Mouse (Mus musculus) activated CD4-positive, CD25-positive, alpha-beta regulatory T cell (primary cell): ENCODE results near the gene Rabepk. TPM values are rescaled to one million over a fixed set of nuclear protein-coding genes. Genes with fewer than 3 reads are reported as not detected.

Experiments used
- polyA plus RNA-seq, 2 experiments: library from polyadenylated mRNA; unstranded; fragments of 100-300 nt; shearing (Covaris generic); gene quantifications; one replicate each; pipeline ENCODE4 v1.2.1; 2017

Rabepk gene
- polyA plus RNA-seq: 10 to 100 TPM; 35.0 to 40.3 TPM

GRCm38 (mm10) chr2:34799357-34800256, at the start of gene Rabepk:
Rabepk (minus strand) TSS chr2:34799912.

GRCm38 (mm10) chr2:34832766-34833457, 33.2 kb upstream of the Rabepk start, which contains the start of gene Gm34653:
Gm34653 (plus strand) TSS chr2:34833007.

DNA sequence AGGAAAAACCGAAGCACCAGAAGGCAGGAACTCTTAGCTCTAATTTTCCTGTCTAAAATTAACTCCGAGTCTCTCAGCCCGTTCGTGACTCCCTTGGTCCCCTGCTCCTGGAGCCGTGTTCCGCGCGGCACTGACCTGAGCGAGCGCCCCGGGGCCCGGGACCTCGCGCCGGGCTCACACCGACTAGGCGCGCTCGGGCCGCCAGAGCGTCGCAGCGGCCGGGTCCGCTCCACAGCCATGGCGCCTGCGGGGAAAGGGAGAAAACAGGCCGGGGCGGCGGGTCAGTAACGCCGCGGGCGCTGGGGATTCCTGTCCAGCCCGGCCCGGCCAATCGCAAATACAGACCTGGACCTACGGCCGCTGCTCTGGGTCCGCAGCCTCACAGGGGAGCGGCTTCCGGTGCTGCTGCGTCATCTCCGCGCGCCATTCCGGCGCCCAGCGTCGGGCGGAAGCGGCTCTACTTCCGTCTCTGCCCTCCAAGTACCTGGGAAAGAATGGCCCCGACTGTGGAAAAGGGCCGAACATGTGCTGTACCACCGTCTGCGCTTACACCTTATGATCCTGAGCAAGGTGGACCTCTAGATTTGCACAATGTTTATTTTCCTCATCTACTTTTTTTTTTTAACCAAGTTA, 26.2 kb upstream of the Rabepk start, which contains the start of gene Fbxw2:
Gene Fbxw2, minus strand, starts transcription at position 485 of the 633 bp plus-strand sequence.

GRCm38 (mm10) chr2:34771368-34772226, 28.1 kb downstream of the Rabepk start, which contains the start of gene Hspa5:
Hspa5 (plus strand) TSS chr2:34771970.

GRCm38 (mm10) chr2:34754551-34755358, 45.0 kb downstream of the Rabepk start, which contains the start of gene Gapvd1:
Gapvd1 (minus strand) TSS chr2:34755232.

Other genes with a start within 250 kb of the Rabepk start
- gene Gapvd1, start 44.7 kb downstream of the Rabepk start, polyA plus RNA-seq: 10 to 100 TPM; 77.7 to 81.6 TPM
- 100 to 1,000 TPM; 420 to 484 TPM for gene Hspa5, start 27.9 kb downstream of the Rabepk start, polyA plus RNA-seq
- gene Fbxw2, start 26.4 kb upstream of the Rabepk start, polyA plus RNA-seq: 100 to 1,000 TPM; 146 to 147 TPM
- under 1 TPM in 1 of 2 experiments, not detected in 1; 0.14 TPM for gene Gm34653, start 33.1 kb upstream of the Rabepk start, polyA plus RNA-seq
- gene Cutal, start 74.5 kb upstream of the Rabepk start, polyA plus RNA-seq: under 1 TPM in 1 of 2 experiments, not detected in 1; 0.36 TPM
- gene Psmd5, start 75.1 kb upstream of the Rabepk start, polyA plus RNA-seq: 10 to 100 TPM; 78.3 to 90.2 TPM
- gene Phf19, start 114.1 kb upstream of the Rabepk start, polyA plus RNA-seq: 1 to 10 TPM; 1.5 to 2.2 TPM
- gene Traf1, start 161.9 kb upstream of the Rabepk start, polyA plus RNA-seq: 100 to 1,000 TPM; 157 to 372 TPM